Mouse (Mus musculus): ENCODE measurements around the gene Capzb.

Gene Capzb

GRCm38 (mm10) chr4:139311707-139312106, 119.0 kb downstream of the Capzb start:
- DNase-seq = no peak

DNA sequence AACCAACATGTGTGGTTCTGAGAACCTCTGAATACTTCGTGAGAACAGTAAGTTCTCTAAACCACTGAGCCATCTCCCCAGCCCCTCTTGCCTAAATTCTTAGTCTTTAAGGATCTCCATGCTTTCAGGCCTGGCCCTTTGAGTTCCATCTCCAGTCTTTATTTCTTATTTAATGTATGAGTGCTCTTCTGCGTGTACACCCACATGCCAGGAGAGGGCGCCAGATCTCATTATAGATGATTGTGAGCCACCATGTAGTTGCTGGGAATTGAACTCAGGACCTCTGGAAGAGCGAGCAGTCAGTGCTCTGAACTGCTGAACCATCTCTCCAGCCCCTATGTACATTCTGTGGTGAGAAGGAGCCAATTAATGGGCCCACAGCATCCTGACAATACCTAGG, 119.9 kb downstream of the Capzb start:
- DNase-seq = peak; percentile 56

- no peak for DNase-seq
Measured at GRCm38 (mm10) chr4:139318449-139318848, 125.8 kb downstream of the Capzb start.

DNA sequence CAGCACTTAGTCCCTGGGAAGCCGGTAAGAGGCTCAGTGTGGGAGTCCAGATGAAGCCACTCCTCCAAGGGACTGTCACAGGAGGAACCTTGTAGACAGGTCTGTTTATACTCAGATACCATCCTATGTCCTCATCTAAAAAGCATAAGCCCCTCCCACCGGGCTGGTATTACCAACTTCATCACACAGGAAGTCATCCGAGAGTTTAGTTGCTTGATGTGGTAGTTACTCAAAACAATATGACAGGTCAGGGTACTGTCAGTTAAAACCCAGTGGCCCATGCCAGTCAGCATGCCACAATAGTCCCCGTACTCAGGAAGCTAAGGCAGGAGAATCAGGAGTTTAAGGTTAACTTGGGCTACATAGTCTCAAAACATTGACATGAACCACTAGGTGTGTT, 127.0 kb downstream of the Capzb start:
- DNase-seq = no peak

DNA sequence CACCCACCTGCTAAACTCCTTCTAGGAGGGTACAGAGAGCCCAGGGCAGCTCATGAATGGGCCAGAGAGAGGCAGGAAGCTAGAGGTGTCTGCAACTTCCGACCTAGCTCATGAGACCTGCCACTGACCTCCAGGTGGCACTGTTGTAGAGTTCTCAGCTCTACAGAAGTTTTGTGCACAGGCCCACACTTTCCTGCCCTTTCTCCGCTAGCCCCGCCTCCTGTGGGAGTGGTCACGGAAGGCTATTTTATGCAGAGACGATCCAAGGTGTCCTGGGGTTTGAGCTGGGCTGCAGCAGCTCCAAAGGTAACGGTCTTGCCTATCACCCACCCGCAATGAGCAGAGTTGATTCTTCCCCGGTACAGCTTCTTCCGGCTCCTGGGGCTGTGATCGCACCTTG, 137.9 kb downstream of the Capzb start:
- DNase-seq = peak; percentile 91

GRCm38 (mm10) chr4:139334631-139335295, 142.1 kb downstream of the Capzb start:
- no peak for DNase-seq

GRCm38 (mm10) chr4:139335507-139335906, 142.8 kb downstream of the Capzb start:
- DNase-seq = no peak

DNA sequence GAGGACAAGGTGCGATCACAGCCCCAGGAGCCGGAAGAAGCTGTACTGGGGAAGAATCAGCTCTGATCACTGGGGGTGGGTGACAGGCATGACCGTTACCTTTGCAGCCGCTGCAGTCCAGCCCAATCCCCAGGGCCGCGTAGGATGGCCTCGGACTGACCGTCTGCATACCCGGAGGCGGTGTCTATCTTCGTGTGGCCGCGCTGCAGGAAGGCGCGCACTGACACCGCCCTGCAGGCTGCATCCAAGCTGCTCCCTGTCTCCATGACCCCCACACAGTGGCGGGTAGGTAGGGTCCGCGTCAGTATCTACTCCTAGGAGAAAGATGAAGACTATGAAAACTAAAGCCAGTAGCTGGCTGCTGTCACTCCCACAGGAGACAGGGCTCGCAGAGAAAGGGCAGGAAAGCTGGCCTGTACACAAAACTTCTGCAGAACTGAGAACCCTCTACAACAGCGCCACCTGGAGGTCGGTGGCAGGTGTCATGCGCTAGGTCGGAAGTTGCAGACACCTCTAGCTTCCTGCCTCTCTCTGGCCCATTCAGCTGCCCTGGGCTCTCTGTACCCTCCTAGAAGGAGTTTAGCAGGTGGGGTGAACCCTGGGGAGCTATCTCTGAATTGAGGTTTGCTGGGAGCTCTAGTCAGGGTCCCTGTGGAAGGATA, 144.3 kb downstream of the Capzb start:
- peak; percentile 88 for DNase-seq

- DNase-seq = no peak
Measured at GRCm38 (mm10) chr4:139338145-139338544, 145.4 kb downstream of the Capzb start.

GRCm38 (mm10) chr4:139340835-139341234, 148.1 kb downstream of the Capzb start:
- DNase-seq = no peak
